In the genomic region with DNA sequence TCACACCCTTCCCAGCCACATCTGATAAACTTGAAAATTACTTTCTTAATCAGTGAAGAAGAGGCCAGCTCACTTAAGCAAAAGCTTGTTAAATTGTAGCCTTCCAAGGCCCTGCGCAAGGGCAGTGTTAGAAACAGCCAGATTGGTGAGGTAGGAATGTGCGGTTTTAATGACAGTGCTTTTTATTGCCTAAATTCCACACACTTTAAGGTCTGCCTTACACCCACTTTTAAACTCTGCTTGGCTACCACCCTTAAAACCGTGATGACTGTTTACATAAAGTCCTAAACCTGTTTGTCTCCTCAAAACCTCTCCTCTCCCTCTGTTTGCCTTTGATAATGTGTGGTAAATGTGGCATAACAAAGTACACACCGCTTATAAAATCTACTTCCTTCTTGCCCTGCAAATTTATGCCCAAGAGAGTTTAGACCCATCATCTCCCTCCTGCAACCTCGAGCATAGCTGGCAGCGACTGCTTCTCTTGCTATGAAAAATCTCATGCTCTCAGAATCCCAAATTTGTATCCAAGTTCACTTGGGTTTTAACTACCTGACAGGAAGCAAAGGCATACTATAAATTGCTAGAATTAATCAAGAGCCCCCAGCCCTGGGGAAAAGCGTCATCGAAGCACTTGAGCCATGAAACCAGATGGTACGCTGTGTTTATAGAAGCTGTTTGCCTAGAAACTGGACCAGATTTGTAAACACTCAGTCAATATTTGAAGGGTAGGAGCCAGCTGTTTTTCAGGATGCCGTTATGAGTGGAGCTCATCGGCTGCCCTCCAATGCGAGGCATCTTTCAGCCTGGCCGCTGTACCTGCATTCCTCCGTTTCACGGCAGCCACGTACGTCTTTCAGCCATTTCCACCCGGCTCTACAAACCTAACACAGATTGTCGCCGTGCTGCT, we compare ENCODE assay signal across 11 mouse cellular contexts.
DNase-seq lines count a peak whose midpoint lies in the region; ATAC-seq and TF ChIP-seq lines count a peak whose summit lies in the region.
"Had no signal": no experiment of that assay in that cellular context is flagged by ENCODE, and none has a peak within 500 bp of the region (broad histone marks: within the 10 kb centered on the region; RNA-seq: fewer than 3 reads in every experiment).

No protein-coding gene starts in this region.

- TF ChIP-seq CTCF in testis, adult 2 months (IDR thresholded peaks at IDR 0.05; ENCODE audit: control insufficient read depth, insufficient read depth, insufficient replicate concordance, low read depth, low read length) = no peak
- TF ChIP-seq CTCF in stomach, postnatal 0 days (IDR thresholded peaks at IDR 0.05; ENCODE audit: low read depth) = no peak

- H3K36me3 ChIP-seq in kidney, embryonic 15.5 days = no peaks in the 10 kb centered on the region
- H3K36me3 ChIP-seq in testis, adult 2 months (ENCODE audit: control insufficient read depth, insufficient read depth, low read length) = no peaks in the 10 kb centered on the region
- no peaks in the 10 kb centered on the region for H3K36me3 ChIP-seq in limb, embryonic 13.5 days
- H3K36me3 ChIP-seq in stomach, postnatal 0 days (ENCODE audit: control insufficient read depth, insufficient read depth, low read length) = no peaks in the 10 kb centered on the region
- H3K36me3 ChIP-seq: heart, embryonic 13.5 days had no signal

- H3K4me3 ChIP-seq in kidney, embryonic 15.5 days (replicated peaks) = peak overlapping the region; percentile 7; the same call in 1 of the 2 replicates
- peak overlapping the region; percentile 13; the same call in 1 of the 2 replicates for H3K4me3 ChIP-seq in testis, adult 2 months (ENCODE audit: control insufficient read depth, low read depth, low read length)
- H3K4me3 ChIP-seq in limb, embryonic 13.5 days = peak overlapping the region; percentile 35
- no peak overlapping the region; the same call in 1 of the 2 replicates for H3K4me3 ChIP-seq in stomach, postnatal 0 days (ENCODE audit: low read depth, low read length)
- H3K4me3 ChIP-seq: heart, embryonic 13.5 days had no signal

- no peak for ATAC-seq in kidney, embryonic 15.5 days (replicated peaks; ENCODE audit: low FRiP score)
- peak; percentile 48 for ATAC-seq in limb, embryonic 13.5 days (ENCODE audit: low FRiP score, low read depth)
- ATAC-seq in stomach, postnatal 0 days (ENCODE audit: low FRiP score, low TSS enrichment) = peak; percentile 53; the same call in 1 of the 2 replicates

- H3K27me3 ChIP-seq in kidney, embryonic 15.5 days = no peaks in the 10 kb centered on the region
- no peaks in the 10 kb centered on the region for H3K27me3 ChIP-seq in testis, adult 2 months (ENCODE audit: control insufficient read depth, insufficient read depth, low read length)
- no peaks in the 10 kb centered on the region for H3K27me3 ChIP-seq in limb, embryonic 13.5 days
- no peaks in the 10 kb centered on the region for H3K27me3 ChIP-seq in stomach, postnatal 0 days (ENCODE audit: control insufficient read depth, insufficient read depth, low read length)
- H3K27me3 ChIP-seq: heart, embryonic 13.5 days had no signal

- peak overlapping the region; percentile 49 for H3K4me2 ChIP-seq in kidney, embryonic 15.5 days
- H3K4me2 ChIP-seq in limb, embryonic 13.5 days (replicated peaks) = peak overlapping the region; percentile 65
- peak overlapping the region; percentile 44 for H3K4me2 ChIP-seq in stomach, postnatal 0 days (replicated peaks; ENCODE audit: low read depth)
- H3K4me2 ChIP-seq: heart, embryonic 13.5 days had no signal

- no peaks in the 10 kb centered on the region for H3K9me3 ChIP-seq in kidney, embryonic 15.5 days (replicated peaks)
- H3K9me3 ChIP-seq in limb, embryonic 13.5 days = no peaks in the 10 kb centered on the region
- H3K9me3 ChIP-seq in stomach, postnatal 0 days (ENCODE audit: control insufficient read depth, low read length) = no peaks in the 10 kb centered on the region
- H3K9me3 ChIP-seq: heart, embryonic 13.5 days had no signal

- no peak overlapping the region for H3K9ac ChIP-seq in kidney, embryonic 15.5 days
- H3K9ac ChIP-seq in limb, embryonic 13.5 days = no peak overlapping the region
- no peak overlapping the region for H3K9ac ChIP-seq in stomach, postnatal 0 days (ENCODE audit: low read length)
- H3K9ac ChIP-seq: heart, embryonic 13.5 days; liver, embryonic 14.5 days had no signal

- DNase-seq in kidney, postnatal 36 days = no peak
- no peak for DNase-seq in testis, postnatal 10 days (ENCODE audit: low spot score)
- DNase-seq in stomach, postnatal 0 days (ENCODE audit: low spot score) = peak; percentile 15
- no peak for DNase-seq in urinary bladder, postnatal 14 days (ENCODE audit: low spot score)
- no peak for DNase-seq in heart, postnatal 25 days (ENCODE audit: low spot score)
- DNase-seq: spleen, adult 18-20 months had no signal

- no peak overlapping the region for H3K27ac ChIP-seq in kidney, embryonic 15.5 days
- no peak overlapping the region for H3K27ac ChIP-seq in testis, adult 2 months (ENCODE audit: control insufficient read depth, insufficient read depth, low read depth, low read length)
- H3K27ac ChIP-seq in limb, embryonic 13.5 days = no peak overlapping the region
- no peak overlapping the region for H3K27ac ChIP-seq in stomach, postnatal 0 days (replicated peaks)
- H3K27ac ChIP-seq: heart, embryonic 13.5 days; liver, embryonic 14.5 days had no signal

- peaks cover 10% of the 10 kb centered on the region for H3K4me1 ChIP-seq in kidney, embryonic 15.5 days
- no peaks in the 10 kb centered on the region for H3K4me1 ChIP-seq in testis, adult 2 months (ENCODE audit: control insufficient read depth, insufficient read depth, low read length)
- H3K4me1 ChIP-seq in limb, embryonic 13.5 days = peaks cover 13% of the 10 kb centered on the region
- no peaks in the 10 kb centered on the region for H3K4me1 ChIP-seq in stomach, postnatal 0 days (replicated peaks; ENCODE audit: control insufficient read depth, insufficient read depth)
- H3K4me1 ChIP-seq: heart, embryonic 13.5 days had no signal

- no peak for TF ChIP-seq POLR2A in testis, adult 2 months (IDR thresholded peaks at IDR 0.05; ENCODE audit: control insufficient read depth, low read depth, low read length)

- intact Hi-C loops in heart, postnatal 25 days (cut with DNase I) = no loop called here

- 27% methylated on average over 20 of the region's 20 CpGs for WGBS in kidney, embryonic 15.5 days
- WGBS in limb, embryonic 13.5 days = 17% methylated on average over 20 of the region's 20 CpGs
- 16% methylated on average over 20 of the region's 20 CpGs for WGBS in stomach, postnatal 0 days

- no peak for TF ChIP-seq EP300 in stomach, postnatal 0 days (optimal IDR thresholded peaks at IDR 0.05)
